Mouse (Mus musculus): Measurements from ENCODE around the gene Ddr1.

DNA sequence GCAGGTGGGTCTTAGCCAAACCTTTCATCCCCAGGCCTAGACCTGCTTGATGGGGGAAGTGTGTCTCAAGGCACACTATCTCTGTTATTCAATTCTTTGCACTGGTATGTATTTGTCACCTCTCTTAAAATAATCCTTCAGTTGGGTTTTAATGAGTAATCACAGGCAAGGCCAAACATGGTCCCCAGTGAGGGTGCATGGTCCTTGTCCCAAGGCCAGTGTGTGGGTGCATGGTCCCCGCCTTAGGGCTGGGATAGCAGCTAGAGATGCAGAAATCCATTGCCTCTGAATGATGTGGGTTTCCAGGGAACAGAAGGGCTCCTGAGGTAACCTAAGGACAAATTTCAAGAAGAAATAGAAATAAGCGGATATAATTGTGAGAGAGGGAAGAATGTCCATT, 39.9 kb upstream of the Ddr1 start:
- no peak for TF ChIP-seq CTCF (IDR thresholded peaks at IDR 0.05; ENCODE audit: insufficient read depth, low read depth, low read length)
- TF ChIP-seq POLR2A (IDR thresholded peaks at IDR 0.05; ENCODE audit: insufficient read depth, low read depth, low read length) = no peak

All from olfactory bulb, adult 2 months (tissue).